Mouse (Mus musculus): ENCODE results near the gene 4933424G06Rik.

Gene 4933424G06Rik

DNA sequence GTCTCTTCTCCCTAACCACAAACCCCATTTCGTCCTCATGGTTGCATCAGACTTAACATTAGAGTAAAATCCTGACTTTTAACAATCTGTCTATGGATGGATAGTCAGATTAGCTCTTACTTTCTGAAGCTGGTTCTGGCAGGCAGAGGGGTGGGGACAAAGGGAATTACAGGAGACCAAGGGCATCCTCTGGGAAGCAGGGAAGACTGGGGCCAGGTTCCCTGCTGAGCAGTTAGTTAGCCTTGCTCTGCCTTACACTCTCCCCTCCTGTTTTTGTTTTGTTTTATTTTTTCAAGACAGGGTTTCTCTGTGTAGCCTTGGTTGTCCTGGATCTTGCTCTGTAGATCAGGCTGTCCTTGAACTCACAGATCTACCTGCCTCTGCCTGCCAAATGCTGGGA, 60.0 kb downstream of the 4933424G06Rik start:
- no peak for DNase-seq (ENCODE audit: low spot score)

DNA sequence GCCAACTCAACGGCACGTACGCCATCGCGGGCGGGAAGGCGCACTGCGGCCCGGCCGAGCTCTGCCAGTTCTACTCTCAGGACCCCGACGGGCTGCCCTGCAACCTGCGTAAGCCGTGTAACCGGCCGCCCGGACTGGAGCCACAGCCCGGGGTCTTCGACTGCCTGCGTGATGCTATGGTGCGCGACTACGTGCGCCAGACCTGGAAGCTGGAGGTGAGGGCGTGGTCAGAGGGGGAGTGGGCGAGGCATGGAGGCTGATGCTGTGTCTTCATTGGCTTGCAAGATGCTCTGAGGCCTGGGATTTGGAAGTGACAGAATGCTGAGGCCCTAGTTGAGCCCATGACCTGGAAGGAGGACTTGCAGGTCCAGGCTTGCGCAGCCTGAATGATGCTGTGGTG, 61.0 kb downstream of the 4933424G06Rik start:
- no peak for DNase-seq (ENCODE audit: low spot score)

DNA sequence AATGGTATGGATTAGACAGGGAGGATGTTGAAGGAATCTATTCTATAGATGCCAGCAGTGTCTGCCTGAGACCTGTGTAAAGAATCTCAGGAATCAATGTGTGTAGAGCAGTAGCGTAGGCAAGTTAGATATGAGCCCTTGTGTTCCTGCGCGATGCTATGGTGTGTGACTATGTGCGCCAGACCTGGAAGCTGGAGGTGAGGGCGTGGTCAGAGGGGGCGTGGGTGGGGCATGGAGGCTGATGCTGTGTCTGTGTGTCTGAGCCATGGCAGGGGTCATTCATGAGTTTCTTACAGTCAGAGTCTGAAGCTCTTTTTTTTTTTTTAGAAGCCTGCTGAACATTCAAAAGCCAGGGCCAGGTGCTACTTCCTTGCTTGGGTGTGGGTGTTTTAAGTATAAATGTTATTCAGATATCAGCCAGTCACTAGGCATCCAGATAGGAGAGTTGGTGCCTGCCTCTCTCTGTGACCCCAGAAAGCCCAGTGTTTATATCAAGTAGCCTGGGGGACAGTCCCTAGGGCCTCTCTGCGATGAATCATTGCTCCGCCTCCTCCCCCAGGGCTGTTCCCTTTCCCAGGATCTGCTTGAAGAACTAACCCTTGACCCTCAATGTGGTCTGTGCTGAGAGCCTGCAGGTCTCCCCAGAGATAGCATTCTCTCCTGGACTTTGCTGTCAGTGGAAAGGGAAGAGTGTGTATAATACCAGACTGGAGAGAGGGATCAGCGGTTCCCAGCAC, 62.4 kb downstream of the 4933424G06Rik start:
- no peak for DNase-seq (ENCODE audit: low spot score)

DNA sequence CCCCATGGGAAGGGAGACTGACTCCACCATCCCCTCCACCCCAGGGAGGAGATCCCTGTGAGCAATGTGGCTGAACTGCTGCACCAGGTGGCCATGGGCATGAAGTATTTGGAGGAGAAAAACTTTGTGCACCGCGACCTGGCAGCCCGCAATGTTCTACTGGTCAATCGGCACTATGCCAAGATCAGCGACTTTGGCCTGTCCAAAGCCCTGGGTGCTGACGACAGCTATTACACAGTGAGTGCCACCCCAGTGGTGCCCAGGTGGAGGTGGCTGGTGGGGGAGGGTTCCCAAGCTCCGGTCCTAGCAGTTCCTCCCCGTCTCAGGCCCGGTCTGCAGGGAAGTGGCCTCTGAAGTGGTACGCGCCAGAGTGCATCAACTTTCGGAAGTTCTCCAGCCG, 70.8 kb downstream of the 4933424G06Rik start:
- DNase-seq (ENCODE audit: low spot score), result no peak

DNA sequence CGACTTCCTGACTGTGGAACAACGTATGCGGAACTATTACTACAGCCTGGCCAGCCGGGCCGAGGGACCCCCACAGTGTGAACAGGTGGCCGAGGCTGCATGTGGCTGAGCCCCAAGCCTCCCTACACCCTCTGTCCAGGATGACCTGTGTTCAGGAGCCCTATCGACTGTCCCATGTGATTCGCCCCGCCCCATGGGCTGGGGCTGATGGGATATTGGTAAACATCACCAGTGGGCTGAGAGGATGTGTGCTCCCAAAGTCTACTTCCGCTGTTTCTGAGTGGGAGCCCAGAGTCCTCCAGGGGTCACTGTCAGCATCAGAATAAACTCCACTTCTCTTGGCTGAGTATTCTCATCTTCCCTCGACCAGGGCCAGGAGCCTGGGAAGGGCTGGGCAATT, 72.5 kb downstream of the 4933424G06Rik start:
- DNase-seq (ENCODE audit: low spot score), result no peak

DNA sequence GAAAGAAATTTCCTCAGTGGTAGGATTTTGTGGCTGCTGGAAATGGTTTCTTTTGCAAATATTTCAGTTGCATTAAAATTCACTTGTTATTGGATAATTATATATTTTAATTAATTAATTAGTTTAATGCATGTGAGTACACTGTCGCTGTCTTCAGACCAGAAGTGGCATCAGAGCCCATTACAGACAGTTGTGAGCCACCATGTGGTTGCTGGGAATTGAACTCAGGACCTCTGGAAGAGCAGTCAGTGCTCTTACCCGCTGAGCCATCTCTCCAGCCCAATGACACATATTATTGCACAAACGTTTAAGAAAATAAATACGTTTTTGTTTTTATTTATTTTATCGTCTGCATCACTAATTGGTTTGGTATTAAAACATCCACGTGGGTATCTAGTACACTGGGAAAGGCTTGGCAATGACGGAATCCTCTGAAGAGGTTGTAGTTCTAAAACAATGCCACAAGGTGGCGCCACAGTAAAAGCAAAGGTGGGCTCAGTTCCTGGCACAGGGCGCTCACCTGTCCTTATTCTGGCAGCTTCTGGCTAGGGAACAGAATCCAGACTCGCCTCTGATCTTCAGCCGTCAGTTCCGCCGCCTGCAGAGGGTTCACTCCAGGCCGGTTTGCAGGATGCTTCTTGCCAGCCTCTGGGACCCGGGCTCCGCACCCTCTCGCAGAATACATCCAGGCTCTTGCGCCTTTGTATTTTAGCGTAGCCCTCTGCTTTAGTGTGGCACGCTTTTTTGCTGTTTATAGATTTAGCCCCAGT, 74.6 kb downstream of the 4933424G06Rik start:
- peak; percentile 82 for DNase-seq (ENCODE audit: low spot score)

DNA sequence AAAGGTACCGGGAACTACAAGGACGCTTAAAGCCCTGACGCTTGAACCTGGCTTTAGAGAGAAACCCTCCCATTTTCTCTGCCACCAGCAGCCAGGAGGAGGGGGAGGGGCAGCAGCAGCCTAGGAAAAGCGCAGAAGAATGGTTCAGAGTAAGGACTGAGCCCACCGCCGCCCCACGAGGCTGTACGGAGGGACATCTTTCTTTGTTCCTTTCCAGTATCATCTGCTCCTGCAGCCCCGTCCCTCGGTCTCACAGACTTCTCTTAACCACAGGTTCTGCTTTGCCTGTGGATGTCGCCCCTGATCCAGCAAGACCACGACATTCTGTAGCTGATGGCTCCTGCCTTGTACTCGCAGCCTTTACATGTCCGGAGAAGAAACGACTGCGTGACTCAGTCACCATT, 75.3 kb downstream of the 4933424G06Rik start:
- no peak for DNase-seq (ENCODE audit: low spot score)

DNA sequence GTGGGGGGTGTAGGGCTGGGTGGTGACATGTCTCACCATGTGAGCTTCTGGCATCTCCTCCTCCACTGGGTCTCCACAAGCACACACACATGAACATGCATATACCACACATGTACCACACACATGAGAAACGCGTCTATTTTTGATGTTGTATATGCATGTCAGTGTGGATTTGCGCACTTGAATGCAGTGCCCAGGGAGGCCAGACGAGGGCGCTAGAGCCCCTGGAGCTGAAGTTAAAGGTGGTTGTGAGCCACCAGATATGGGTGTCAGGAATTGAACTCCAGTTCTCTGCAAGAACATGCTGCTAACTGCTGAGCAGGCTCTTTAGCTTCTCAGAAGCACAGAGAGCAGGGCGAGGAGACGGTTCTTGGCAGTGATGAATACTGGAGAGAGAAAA, 76.4 kb downstream of the 4933424G06Rik start:
- no peak for DNase-seq (ENCODE audit: low spot score)

DNA sequence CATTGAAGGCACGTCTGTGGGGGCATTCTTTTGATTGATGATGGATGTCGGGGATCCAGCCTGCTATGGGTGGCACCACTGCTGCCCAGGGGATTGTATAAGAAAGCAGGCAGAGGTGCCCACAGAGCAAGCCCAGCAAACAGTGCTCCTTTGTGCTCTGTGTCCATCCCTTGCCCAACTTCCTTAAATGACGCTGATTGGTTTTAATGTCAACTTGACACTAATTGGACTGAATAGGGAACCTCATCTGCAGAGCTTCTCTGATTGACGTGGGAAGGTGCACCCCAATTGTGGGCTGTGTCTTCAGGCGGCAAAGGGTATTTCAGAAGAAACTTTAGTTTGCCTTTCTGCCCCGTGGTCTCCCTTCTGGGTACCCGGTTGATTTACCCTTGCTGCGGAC, 79.5 kb downstream of the 4933424G06Rik start:
- DNase-seq (ENCODE audit: low spot score), result no peak

DNA sequence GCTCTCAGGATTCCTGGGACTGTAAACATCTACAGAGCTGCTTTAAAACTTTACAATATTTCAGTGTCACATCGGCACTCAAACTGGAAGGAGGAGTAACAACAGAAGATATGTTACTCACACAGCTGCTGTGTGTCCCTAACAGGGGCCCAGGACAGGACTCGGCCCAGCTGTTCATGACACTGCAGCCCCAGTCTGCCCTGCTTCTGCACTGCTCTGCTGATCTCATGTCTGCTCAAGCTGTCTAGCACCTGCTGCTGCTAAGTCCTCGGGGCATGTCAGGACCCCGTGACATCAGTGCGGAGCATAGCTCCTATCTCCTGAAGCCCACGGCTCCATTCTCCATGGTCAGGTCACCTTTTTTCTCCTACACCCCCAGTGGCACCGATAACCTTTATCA, 86.8 kb downstream of the 4933424G06Rik start:
- no peak for DNase-seq (ENCODE audit: low spot score)

DNA sequence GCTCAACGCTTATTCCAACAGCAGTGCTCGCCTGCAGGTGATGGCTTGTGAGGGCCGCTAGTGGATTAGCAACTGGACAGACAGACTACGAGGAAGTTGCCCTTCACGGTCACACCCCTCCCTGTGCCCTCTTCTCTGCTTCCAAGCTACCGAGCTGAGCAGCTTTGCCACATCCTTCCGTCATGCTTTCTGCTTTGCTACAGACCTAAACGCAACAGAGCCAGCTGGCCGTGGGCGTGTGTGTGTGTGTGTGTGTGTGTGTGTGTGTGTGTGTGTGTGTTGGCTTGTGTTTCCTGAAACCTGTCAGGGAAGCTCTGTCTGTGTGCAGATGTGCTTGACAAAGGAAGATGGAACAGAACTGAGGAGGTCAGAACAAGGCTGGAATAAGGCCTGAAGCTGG, 87.5 kb downstream of the 4933424G06Rik start:
- peak; percentile 73 for DNase-seq (ENCODE audit: low spot score)

DNA sequence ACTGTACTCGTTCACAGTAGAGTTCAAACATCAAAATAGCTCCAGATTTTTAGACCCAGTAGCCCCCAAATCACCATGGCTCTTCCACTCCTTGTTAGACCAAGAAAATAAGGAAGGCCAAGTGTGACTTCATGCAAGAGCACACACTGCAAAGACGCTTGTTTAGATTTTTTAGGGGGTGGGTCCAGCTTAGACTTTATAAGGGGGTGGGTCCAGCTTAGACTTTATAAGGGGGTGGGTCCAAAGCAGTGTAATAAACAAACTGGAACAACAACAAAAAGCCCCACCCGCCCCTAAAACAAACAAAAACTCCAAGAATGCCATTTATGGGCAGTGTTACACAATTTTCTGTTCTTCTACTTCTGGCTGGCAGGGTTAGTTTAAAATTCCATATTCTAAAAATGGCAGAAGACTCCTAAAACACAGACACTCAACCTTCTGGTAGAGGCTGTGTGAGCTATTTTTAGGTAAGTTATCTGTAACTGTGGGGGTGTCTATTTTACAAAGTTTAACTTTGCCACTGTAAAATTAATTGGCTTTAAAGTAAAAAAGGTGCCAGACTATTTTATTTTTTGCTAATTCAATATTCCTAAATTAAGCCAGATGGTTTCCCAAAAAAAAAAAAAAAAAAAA, 90.5 kb downstream of the 4933424G06Rik start:
- DNase-seq (ENCODE audit: low spot score), result no peak

DNA sequence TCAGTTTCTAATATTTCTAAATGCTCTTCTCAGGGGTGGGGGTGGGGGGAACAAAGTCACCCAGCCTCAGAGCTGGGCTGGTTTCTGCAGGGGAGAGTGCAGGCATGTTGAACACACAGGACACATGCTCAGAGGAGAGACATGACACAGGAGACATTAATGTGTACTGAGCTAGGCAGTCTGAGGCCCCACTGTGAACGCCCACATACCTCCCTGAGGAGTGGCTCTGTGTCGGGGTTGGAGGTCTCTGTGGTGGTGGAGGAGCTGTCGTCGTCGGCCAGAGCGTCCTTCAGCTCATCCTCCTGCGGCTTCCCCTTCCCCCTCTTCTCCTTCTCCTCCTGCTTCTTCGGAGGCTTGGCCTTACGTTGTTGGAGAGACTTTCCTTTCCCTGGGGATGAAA, 94.3 kb downstream of the 4933424G06Rik start:
- no peak for DNase-seq (ENCODE audit: low spot score)

DNA sequence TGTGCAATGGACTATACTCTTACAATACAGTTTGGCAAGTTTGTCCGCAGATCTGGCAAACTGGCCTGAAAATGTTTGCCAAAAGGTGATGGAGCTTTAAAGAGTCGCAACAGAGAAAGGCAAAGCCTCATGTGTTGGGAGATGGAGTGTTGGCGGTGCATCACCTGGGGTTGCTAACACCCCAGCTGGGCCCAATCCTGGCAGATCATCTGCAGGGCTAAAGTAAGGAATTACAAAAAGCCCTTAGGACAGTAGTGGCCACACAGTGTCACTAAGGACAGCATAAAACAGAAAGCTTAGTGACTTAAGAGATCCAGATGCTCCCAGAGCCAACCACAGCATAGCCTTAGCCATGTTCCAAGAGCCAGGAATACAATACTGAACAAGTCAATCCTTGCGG, 94.9 kb downstream of the 4933424G06Rik start:
- DNase-seq (ENCODE audit: low spot score), result no peak

DNA sequence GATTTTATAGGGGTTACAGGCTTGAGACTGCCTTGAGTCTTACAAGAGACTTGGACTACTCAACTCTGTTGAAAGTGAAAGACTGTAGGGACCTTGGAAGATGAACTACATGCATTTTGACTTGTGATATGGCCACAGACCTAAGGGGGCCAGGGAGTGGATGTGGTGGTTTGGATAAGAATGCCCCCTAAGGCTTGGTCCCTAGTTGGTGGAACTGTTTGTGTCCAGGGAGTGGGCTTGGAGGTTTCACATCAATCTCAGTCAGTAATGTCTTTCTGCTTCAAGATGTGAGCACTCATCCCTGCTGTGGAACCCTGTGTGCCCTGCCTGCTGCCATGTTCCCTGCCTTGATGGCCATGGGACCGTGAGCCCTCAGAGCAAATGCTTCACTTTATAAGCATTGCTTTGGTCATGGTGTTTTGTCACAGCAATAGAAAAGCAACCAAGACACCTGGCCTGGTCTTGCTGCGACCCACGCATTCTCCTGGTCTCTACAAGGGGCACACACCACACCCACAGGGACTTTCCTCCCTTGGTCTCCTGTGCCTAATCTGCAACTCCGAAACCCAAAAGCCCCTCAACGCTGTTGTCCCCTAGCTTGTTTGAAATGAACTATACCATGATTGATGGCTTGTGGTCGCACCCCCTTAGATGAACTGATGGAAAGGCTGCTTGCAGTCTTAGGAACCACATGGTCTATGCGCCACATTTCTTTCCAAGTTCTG, 96.4 kb downstream of the 4933424G06Rik start:
- no peak for DNase-seq (ENCODE audit: low spot score)

DNA sequence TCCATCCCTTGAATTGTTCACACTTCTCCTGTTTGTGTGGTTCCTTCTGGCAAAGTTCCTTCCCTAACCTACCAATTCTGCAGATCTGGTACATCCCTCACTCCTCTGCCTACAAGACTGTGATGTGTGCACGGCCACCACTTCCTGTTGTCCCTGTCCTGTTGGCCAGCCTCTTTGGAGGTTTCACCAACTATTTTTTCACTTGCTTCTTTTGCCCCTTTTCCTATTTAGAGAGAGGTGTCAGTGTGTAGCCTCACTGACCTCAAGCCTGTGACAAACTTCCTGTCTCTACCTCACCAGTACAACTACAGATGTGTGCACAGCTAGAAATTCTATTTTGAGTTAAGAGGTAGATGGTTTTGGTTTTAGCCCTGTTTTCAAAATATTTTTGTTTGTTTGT, 97.1 kb downstream of the 4933424G06Rik start:
- no peak for DNase-seq (ENCODE audit: low spot score)
